ENCODE assay signal across 16 mouse cellular contexts in the genomic region with DNA sequence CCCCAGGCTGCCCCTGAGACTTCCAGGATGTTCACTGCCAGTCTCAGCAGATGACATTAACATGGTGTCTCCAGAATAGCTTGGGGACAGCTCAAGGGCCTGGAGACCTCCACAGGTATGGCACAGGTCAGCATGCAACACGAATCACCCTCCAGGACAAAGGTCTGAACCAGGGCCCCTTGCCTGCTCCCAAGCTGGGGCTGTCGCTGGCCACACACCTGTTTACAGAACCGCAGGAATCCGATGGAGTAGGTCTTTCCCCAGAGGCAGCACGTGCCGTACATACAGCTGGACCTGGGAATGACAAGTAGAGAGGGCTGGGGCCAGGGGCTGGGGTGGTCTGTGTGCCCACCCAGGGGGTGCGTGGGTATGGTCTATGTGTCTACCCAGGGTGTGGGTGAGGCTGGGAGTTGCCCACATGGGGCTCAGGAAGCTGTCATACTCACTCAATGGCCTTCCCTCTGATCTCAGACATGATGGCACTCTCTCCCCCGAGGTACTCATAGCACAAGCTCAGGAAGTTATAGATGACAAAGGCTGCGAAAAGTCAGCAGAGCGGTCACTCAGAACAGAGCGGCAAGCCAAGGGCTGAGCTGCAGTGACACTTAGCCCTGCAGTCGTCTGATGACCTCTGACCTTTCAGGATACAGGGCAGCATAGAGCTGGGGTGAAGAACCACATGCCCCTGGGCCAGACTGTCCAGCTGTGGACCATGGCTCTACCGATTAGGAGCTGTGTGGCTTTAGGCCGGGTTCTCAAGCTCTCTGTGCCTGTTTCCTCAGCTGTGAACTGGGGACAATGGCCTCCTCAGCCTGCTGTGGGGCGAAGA. TPM values are rescaled to one million over a fixed set of nuclear protein-coding genes. Genes with fewer than 3 reads are reported as not detected.
DNase-seq lines count a peak whose midpoint lies in the region; ATAC-seq lines count a peak whose summit lies in the region.
"Had no signal": no experiment of that assay in that cellular context is flagged by ENCODE, and none has a peak within 500 bp of the region (broad histone marks: within the 10 kb centered on the region; RNA-seq: fewer than 3 reads in every experiment).

No protein-coding gene starts in this region.

- H3K27me3 ChIP-seq in hindbrain, embryonic 10.5 days (ENCODE audit: insufficient read depth, poor library complexity, severe bottlenecking): no peaks in the 10 kb centered on the region
- H3K27me3 ChIP-seq in hindbrain, embryonic 14.5 days (ENCODE audit: control insufficient read depth, insufficient read depth, low read length): no peaks in the 10 kb centered on the region
- no peaks in the 10 kb centered on the region for H3K27me3 ChIP-seq in lung, embryonic 15.5 days
- H3K27me3 ChIP-seq in intestine, embryonic 16.5 days (replicated peaks; ENCODE audit: control insufficient read depth, insufficient read depth, low read length): no peaks in the 10 kb centered on the region
- no peaks in the 10 kb centered on the region for H3K27me3 ChIP-seq in stomach, embryonic 15.5 days (replicated peaks)
- H3K27me3 ChIP-seq: CH12.LX; embryonic facial prominence, embryonic 15.5 days; forebrain, embryonic 13.5 days; hindbrain, embryonic 15.5 days; midbrain, embryonic 12.5 days; Patski had no signal

- peaks cover 86% of the 10 kb centered on the region for H3K36me3 ChIP-seq in hindbrain, embryonic 10.5 days
- H3K36me3 ChIP-seq in hindbrain, embryonic 14.5 days (replicated peaks; ENCODE audit: control insufficient read depth, insufficient read depth): peaks cover 81% of the 10 kb centered on the region
- peaks cover 52% of the 10 kb centered on the region for H3K36me3 ChIP-seq in lung, embryonic 15.5 days
- peaks cover 6% of the 10 kb centered on the region; the same call in 1 of the 2 replicates for H3K36me3 ChIP-seq in intestine, embryonic 16.5 days (ENCODE audit: control insufficient read depth, insufficient read depth, low read length)
- H3K36me3 ChIP-seq in stomach, embryonic 15.5 days: peaks cover 19% of the 10 kb centered on the region

- H3K9ac ChIP-seq in hindbrain, embryonic 14.5 days: no peak overlapping the region
- no peak overlapping the region; the same call in 1 of the 2 replicates for H3K9ac ChIP-seq in lung, embryonic 15.5 days
- H3K9ac ChIP-seq in intestine, embryonic 16.5 days (ENCODE audit: low read depth, low read length): peak overlapping the region; percentile 40; the same call in 1 of the 2 replicates
- H3K9ac ChIP-seq in stomach, embryonic 15.5 days: no peak overlapping the region
- H3K9ac ChIP-seq: embryonic facial prominence, embryonic 15.5 days; forebrain, embryonic 13.5 days; hindbrain, embryonic 15.5 days; liver, embryonic 14.5 days; midbrain, embryonic 12.5 days had no signal

- 66% methylated on average over 15 of the region's 15 CpGs for WGBS in hindbrain, embryonic 10.5 days
- WGBS in hindbrain, embryonic 14.5 days: 73% methylated on average over 15 of the region's 15 CpGs
- 53% methylated on average over 15 of the region's 15 CpGs for WGBS in lung, embryonic 15.5 days
- WGBS in intestine, embryonic 16.5 days: 59% methylated on average over 15 of the region's 15 CpGs
- 59% methylated on average over 15 of the region's 15 CpGs for WGBS in stomach, embryonic 15.5 days

- H3K9me3 ChIP-seq in hindbrain, embryonic 10.5 days: no peaks in the 10 kb centered on the region
- H3K9me3 ChIP-seq in hindbrain, embryonic 14.5 days (ENCODE audit: control insufficient read depth, low read length): no peaks in the 10 kb centered on the region
- no peaks in the 10 kb centered on the region for H3K9me3 ChIP-seq in lung, embryonic 15.5 days
- H3K9me3 ChIP-seq in intestine, embryonic 16.5 days (ENCODE audit: control insufficient read depth, low read length): no peaks in the 10 kb centered on the region
- no peaks in the 10 kb centered on the region for H3K9me3 ChIP-seq in stomach, embryonic 15.5 days
- H3K9me3 ChIP-seq: embryonic facial prominence, embryonic 15.5 days; forebrain, embryonic 13.5 days; hindbrain, embryonic 15.5 days; midbrain, embryonic 12.5 days had no signal

- H3K27ac ChIP-seq in hindbrain, embryonic 10.5 days: peak overlapping the region; percentile 41; the same call in 1 of the 2 replicates
- H3K27ac ChIP-seq in hindbrain, embryonic 14.5 days: no peak overlapping the region
- H3K27ac ChIP-seq in lung, embryonic 15.5 days: peak overlapping the region; percentile 91
- peak overlapping the region; percentile 93 for H3K27ac ChIP-seq in intestine, embryonic 16.5 days (ENCODE audit: low read length)
- peak overlapping the region; percentile 93 for H3K27ac ChIP-seq in stomach, embryonic 15.5 days
- H3K27ac ChIP-seq: embryonic facial prominence, embryonic 15.5 days; forebrain, embryonic 13.5 days; liver, embryonic 14.5 days; midbrain, embryonic 12.5 days had no signal

- no peak for ATAC-seq in hindbrain, embryonic 14.5 days (ENCODE audit: low FRiP score)
- ATAC-seq in lung, embryonic 15.5 days (ENCODE audit: borderline replicate concordance, extremely low read depth, low FRiP score, low TSS enrichment): no peak
- peak; percentile 12; the same call in 1 of the 2 replicates for ATAC-seq in intestine, embryonic 16.5 days
- no peak for ATAC-seq in stomach, embryonic 15.5 days (ENCODE audit: insufficient read depth, low FRiP score, low read depth)
- ATAC-seq: forebrain, embryonic 13.5 days; Patski had no signal

- no peak overlapping the region for H3K4me3 ChIP-seq in hindbrain, embryonic 10.5 days
- H3K4me3 ChIP-seq in hindbrain, embryonic 14.5 days (replicated peaks; ENCODE audit: low read length): no peak overlapping the region
- H3K4me3 ChIP-seq in lung, embryonic 15.5 days: no peak overlapping the region
- H3K4me3 ChIP-seq in intestine, embryonic 16.5 days (ENCODE audit: low read length): no peak overlapping the region
- no peak overlapping the region for H3K4me3 ChIP-seq in stomach, embryonic 15.5 days (replicated peaks)
- H3K4me3 ChIP-seq: embryonic facial prominence, embryonic 15.5 days; forebrain, embryonic 13.5 days; hindbrain, embryonic 15.5 days; midbrain, embryonic 12.5 days had no signal

- H3K4me2 ChIP-seq in hindbrain, embryonic 14.5 days (replicated peaks): no peak overlapping the region
- no peak overlapping the region for H3K4me2 ChIP-seq in lung, embryonic 15.5 days
- no peak overlapping the region for H3K4me2 ChIP-seq in intestine, embryonic 16.5 days (ENCODE audit: low read depth, low read length)
- peak overlapping the region; percentile 23; the same call in 1 of the 2 replicates for H3K4me2 ChIP-seq in stomach, embryonic 15.5 days
- H3K4me2 ChIP-seq: embryonic facial prominence, embryonic 15.5 days; forebrain, embryonic 13.5 days; hindbrain, embryonic 15.5 days; midbrain, embryonic 12.5 days had no signal

- DNase-seq in hindbrain, embryonic 10.5 days (ENCODE audit: low spot score): no peak
- no peak for DNase-seq in hindbrain, embryonic 14.5 days (ENCODE audit: low spot score)
- DNase-seq in lung, postnatal 36 days: no peak
- DNase-seq in natural killer cell, adult 2 months (ENCODE audit: low spot score in 2 of 2): no peak
- DNase-seq: cerebellum, adult 9-11 months; spleen, adult 18-20 months had no signal

- H3K4me1 ChIP-seq in hindbrain, embryonic 10.5 days (replicated peaks): peaks cover 36% of the 10 kb centered on the region
- H3K4me1 ChIP-seq in hindbrain, embryonic 14.5 days (replicated peaks; ENCODE audit: control insufficient read depth, insufficient read depth, low read length): no peaks in the 10 kb centered on the region
- peaks cover 36% of the 10 kb centered on the region for H3K4me1 ChIP-seq in lung, embryonic 15.5 days
- H3K4me1 ChIP-seq in intestine, embryonic 16.5 days (ENCODE audit: control insufficient read depth, insufficient read depth, low read length): peaks cover 35% of the 10 kb centered on the region
- peaks cover 39% of the 10 kb centered on the region for H3K4me1 ChIP-seq in stomach, embryonic 15.5 days
- H3K4me1 ChIP-seq: forebrain, embryonic 13.5 days; hindbrain, embryonic 15.5 days had no signal

RNA-seq across cellular contexts. Expression of gene Maff, which starts 23.2 kb away (rescaled TPM):
- 0.97 and 1.1 TPM in 2 replicates for polyA plus RNA-seq in hindbrain, embryonic 10.5 days (2016; fragmentation: Nextera tagmentation; extraction: Ambion mirVana)
- 1.1 TPM in 2 replicates for polyA plus RNA-seq in hindbrain, embryonic 14.5 days (2014; fragmentation: Nextera tagmentation; extraction: Ambion mirVana)
- 4.8 and 5.3 TPM in 2 replicates for polyA plus RNA-seq in lung, embryonic 15.5 days (2015; fragmentation: Nextera tagmentation; extraction: Ambion mirVana)
- 6.0 and 7.1 TPM in 2 replicates for polyA plus RNA-seq in intestine, embryonic 16.5 days (2015; fragmentation: Nextera tagmentation; extraction: Ambion mirVana)
- 5.2 and 6.6 TPM in 2 replicates for polyA plus RNA-seq in stomach, embryonic 15.5 days (2015; fragmentation: Nextera tagmentation; extraction: Ambion mirVana)

RNA-seq across cellular contexts. Expression of gene Tmem184b, which starts 33.7 kb away (rescaled TPM):
- polyA plus RNA-seq in hindbrain, embryonic 10.5 days (2016; fragmentation: Nextera tagmentation; extraction: Ambion mirVana): 54.8 and 56.2 TPM in 2 replicates
- polyA plus RNA-seq in hindbrain, embryonic 14.5 days (2014; fragmentation: Nextera tagmentation; extraction: Ambion mirVana): 39.9 and 40.0 TPM in 2 replicates
- 76.4 and 76.5 TPM in 2 replicates for polyA plus RNA-seq in lung, embryonic 15.5 days (2015; fragmentation: Nextera tagmentation; extraction: Ambion mirVana)
- polyA plus RNA-seq in intestine, embryonic 16.5 days (2015; fragmentation: Nextera tagmentation; extraction: Ambion mirVana): 43.6 and 46.4 TPM in 2 replicates
- 58.5 and 59.9 TPM in 2 replicates for polyA plus RNA-seq in stomach, embryonic 15.5 days (2015; fragmentation: Nextera tagmentation; extraction: Ambion mirVana)

RNA-seq across cellular contexts. Expression of gene Pla2g6, which starts 41.5 kb away (rescaled TPM):
- 24.2 and 25.3 TPM in 2 replicates for polyA plus RNA-seq in hindbrain, embryonic 10.5 days (2016; fragmentation: Nextera tagmentation; extraction: Ambion mirVana)
- polyA plus RNA-seq in hindbrain, embryonic 14.5 days (2014; fragmentation: Nextera tagmentation; extraction: Ambion mirVana): 21.2 and 22.9 TPM in 2 replicates
- 19.1 and 20.2 TPM in 2 replicates for polyA plus RNA-seq in lung, embryonic 15.5 days (2015; fragmentation: Nextera tagmentation; extraction: Ambion mirVana)
- 27.1 and 28.3 TPM in 2 replicates for polyA plus RNA-seq in intestine, embryonic 16.5 days (2015; fragmentation: Nextera tagmentation; extraction: Ambion mirVana)
- 16.6 and 18.9 TPM in 2 replicates for polyA plus RNA-seq in stomach, embryonic 15.5 days (2015; fragmentation: Nextera tagmentation; extraction: Ambion mirVana)
